Mouse (Mus musculus): Measurements from ENCODE around the gene Phactr1. TPM values are rescaled to one million over a fixed set of nuclear protein-coding genes. Genes with fewer than 3 reads are reported as not detected.

The Phactr1 gene
- total and polyA plus RNA-seq, 3 experiments, result not detected

DNA sequence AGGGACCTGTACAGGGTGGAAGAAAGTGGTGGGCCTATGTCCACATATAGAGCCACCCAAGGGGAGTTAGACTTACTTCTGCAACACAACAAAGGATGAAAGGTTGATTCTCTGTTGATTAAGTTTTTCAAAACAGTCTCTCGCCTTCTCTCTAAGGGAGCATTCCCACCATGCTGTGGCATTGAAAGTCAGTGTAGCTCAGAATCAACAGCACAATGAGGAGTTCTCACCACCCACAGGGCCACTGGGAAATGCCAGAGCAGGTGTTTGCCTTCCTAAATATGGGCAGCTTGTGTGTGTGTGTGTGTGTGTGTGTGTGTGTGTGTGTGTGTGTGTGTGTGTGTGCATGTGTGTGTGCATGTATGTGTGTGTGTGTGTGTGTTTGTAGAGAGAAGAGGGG is 347.1 kb downstream of the Phactr1 start:
- TF ChIP-seq POLR2AphosphoS5 (IDR thresholded peaks at IDR 0.05; ENCODE audit: borderline replicate concordance, low read depth, low read length) (no peak), TCF12 (IDR thresholded peaks at IDR 0.05; ENCODE audit: low read depth, low read length) (no peak)
- Histone ChIP-seq H3K27me3 (ENCODE audit: control insufficient read depth in 1 of 2, insufficient read depth in 2 of 2, low read length in 2 of 2) (no peaks in the 10 kb centered on the region), H3K9ac (ENCODE audit: control insufficient read depth, low read depth, low read length, poor library complexity, severe bottlenecking) (no peak overlapping the region), H3K27ac (ENCODE audit: control insufficient read depth, low read depth, low read length) (no peak overlapping the region), H3K79me2 (ENCODE audit: control insufficient read depth, insufficient read depth, low read length, poor library complexity) (no peaks in the 10 kb centered on the region), H3K4me1 (ENCODE audit: control insufficient read depth in 1 of 2, insufficient read depth in 2 of 2, low read length in 2 of 2) (no peaks in the 10 kb centered on the region), H3K36me3 (ENCODE audit: control insufficient read depth in 1 of 2, insufficient read depth in 2 of 2, low read length in 2 of 2) (no peaks in the 10 kb centered on the region), H3K4me3 (ENCODE audit: control insufficient read depth in 1 of 2, insufficient read depth in 1 of 2, low read depth in 2 of 2, low read length in 2 of 2) (no peak overlapping the region), H3K9me3 (replicated peaks; ENCODE audit: insufficient read depth, low read length) (no peaks in the 10 kb centered on the region)
- DNase-seq (ENCODE audit: low read depth, low spot score), result no peak

- Histone ChIP-seq H3K9me3 (replicated peaks; ENCODE audit: insufficient read depth, low read length) (no peaks in the 10 kb centered on the region), H3K4me3 (ENCODE audit: control insufficient read depth in 1 of 2, insufficient read depth in 1 of 2, low read depth in 2 of 2, low read length in 2 of 2) (no peak overlapping the region), H3K27ac (ENCODE audit: control insufficient read depth, low read depth, low read length) (no peak overlapping the region), H3K9ac (ENCODE audit: control insufficient read depth, low read depth, low read length, poor library complexity, severe bottlenecking) (no peak overlapping the region), H3K4me1 (ENCODE audit: control insufficient read depth in 1 of 2, insufficient read depth in 2 of 2, low read length in 2 of 2) (no peaks in the 10 kb centered on the region), H3K36me3 (ENCODE audit: control insufficient read depth in 1 of 2, insufficient read depth in 2 of 2, low read length in 2 of 2) (no peaks in the 10 kb centered on the region), H3K79me2 (ENCODE audit: control insufficient read depth, insufficient read depth, low read length, poor library complexity) (no peaks in the 10 kb centered on the region), H3K27me3 (ENCODE audit: control insufficient read depth in 1 of 2, insufficient read depth in 2 of 2, low read length in 2 of 2) (no peaks in the 10 kb centered on the region)
- TF ChIP-seq GATA1 (IDR thresholded peaks at IDR 0.05; ENCODE audit: low read depth, low read length) (no peak), NELFE (IDR thresholded peaks at IDR 0.05; ENCODE audit: low read depth, low read length) (no peak), USF2 (IDR thresholded peaks at IDR 0.05; ENCODE audit: borderline replicate concordance in 1 of 2, insufficient read depth in 1 of 2, low read depth in 1 of 2, low read length in 2 of 2) (no peak), EP300 (IDR thresholded peaks at IDR 0.05; ENCODE audit: low read depth in 1 of 2, low read length in 2 of 2) (no peak), BHLHE40 (IDR thresholded peaks at IDR 0.05; ENCODE audit: borderline replicate concordance, low read depth, low read length) (no peak), CHD1 (IDR thresholded peaks at IDR 0.05; ENCODE audit: low read depth, low read length) (no peak), MAZ (IDR thresholded peaks at IDR 0.05; ENCODE audit: low read depth, low read length) (no peak), UBTF (IDR thresholded peaks at IDR 0.05; ENCODE audit: borderline replicate concordance, insufficient read depth, low read depth, low read length) (no peak), RCOR1 (IDR thresholded peaks at IDR 0.05; ENCODE audit: low read depth, low read length) (no peak), CTCF (IDR thresholded peaks at IDR 0.05 in 2 of 3, conservative IDR thresholded peaks at IDR 0.05 in 1 of 3; ENCODE audit: control insufficient read depth in 1 of 3, insufficient read depth in 1 of 3, low read depth in 2 of 3, low read length in 3 of 3, poor library complexity in 1 of 3, severe bottlenecking in 1 of 3) (no peak), CHD2 (IDR thresholded peaks at IDR 0.05; ENCODE audit: low read length) (no peak), ZKSCAN1 (IDR thresholded peaks at IDR 0.05; ENCODE audit: low read depth, low read length) (no peak), ZNF384 (IDR thresholded peaks at IDR 0.05; ENCODE audit: low read depth, low read length) (no peak), MXI1 (IDR thresholded peaks at IDR 0.05; ENCODE audit: low read depth, low read length) (no peak)
- no peak for DNase-seq (ENCODE audit: low read depth, low spot score)
Measured at GRCm38 (mm10) chr13:43030222-43030621, 349.8 kb downstream of the Phactr1 start.
